Mouse (Mus musculus): Measurements from ENCODE around the gene Dnah3.

The Dnah3 gene

GRCm38 (mm10) chr7:119936321-119936720 lies 158.8 kb downstream of the Dnah3 start:
- peak; percentile 17 for DNase-seq

DNA sequence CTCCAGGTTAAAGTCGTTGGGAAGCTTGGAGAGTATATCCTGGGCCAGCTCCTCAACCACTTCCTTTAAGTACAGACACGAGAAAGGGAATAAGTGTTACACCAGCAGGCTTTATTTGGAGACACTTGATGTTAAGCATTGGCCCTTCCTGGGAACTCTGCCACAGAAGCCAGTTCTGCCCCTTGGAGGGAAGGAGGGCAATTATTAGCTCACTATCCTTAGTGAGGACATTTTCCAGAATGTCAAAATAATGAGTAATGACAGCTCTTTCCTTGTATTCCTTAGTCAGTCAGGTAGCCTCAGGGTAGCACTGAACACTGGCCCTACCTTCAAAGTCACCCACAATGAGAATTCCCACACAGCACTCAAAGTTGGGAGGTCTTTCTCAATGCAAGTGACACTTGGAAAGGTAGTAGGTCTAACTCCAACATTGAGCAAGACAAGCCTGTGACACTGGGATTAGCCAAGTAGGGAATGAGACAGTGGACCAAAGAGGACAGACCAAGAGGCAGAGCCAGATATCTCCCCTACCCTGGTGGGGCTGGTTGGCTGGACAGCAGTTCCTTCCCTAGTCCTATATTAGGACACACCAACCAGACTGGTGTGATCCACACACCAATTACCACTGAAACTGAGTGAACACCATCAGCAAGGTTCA lies 166.2 kb downstream of the Dnah3 start:
- DNase-seq: peak; percentile 80

DNA sequence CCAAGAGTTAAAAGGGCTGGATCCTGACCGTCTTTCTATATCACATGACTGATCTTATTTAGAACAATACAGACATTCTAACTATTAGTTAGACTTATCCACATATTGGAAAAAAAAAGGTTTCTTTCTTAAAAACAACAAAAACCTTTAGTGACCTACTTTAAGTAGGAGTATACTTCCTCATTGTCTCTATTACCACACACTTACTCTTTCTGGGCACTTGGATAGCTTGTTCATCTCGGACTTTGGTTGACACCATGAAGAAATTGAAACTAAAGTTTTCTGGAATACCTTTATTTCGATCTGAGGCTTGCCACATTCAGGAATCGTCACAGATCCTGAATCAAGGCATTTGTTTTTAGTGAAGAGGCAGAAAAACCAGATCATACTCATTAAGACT lies 174.0 kb downstream of the Dnah3 start:
- no peak for DNase-seq

DNA sequence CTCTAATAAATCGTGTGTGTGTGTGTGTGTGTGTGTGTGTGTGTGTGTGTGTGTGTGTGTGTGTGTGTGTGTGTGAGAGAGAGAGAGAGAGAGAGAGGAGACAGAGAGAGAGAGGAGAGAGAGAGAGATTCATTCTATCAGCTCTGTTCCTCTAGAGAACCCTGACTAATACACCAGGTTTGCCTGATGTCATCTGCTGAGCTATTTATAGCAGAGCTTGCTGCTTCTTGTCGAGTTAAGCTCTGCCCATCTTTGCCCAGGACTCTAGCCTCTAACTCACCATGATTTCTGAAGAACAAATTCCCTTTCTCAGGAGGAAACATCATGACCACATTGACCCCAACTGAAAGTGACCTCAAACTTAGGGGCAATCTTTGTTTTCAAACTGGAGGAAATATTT lies 174.6 kb downstream of the Dnah3 start:
- DNase-seq: peak; percentile 76

- DNase-seq: peak; percentile 75
These were observed 183.4 kb downstream of the Dnah3 start for GRCm38 (mm10) chr7:119911727-119912126.

GRCm38 (mm10) chr7:119906523-119907215 lies 188.4 kb downstream of the Dnah3 start:
- DNase-seq: no peak

DNA sequence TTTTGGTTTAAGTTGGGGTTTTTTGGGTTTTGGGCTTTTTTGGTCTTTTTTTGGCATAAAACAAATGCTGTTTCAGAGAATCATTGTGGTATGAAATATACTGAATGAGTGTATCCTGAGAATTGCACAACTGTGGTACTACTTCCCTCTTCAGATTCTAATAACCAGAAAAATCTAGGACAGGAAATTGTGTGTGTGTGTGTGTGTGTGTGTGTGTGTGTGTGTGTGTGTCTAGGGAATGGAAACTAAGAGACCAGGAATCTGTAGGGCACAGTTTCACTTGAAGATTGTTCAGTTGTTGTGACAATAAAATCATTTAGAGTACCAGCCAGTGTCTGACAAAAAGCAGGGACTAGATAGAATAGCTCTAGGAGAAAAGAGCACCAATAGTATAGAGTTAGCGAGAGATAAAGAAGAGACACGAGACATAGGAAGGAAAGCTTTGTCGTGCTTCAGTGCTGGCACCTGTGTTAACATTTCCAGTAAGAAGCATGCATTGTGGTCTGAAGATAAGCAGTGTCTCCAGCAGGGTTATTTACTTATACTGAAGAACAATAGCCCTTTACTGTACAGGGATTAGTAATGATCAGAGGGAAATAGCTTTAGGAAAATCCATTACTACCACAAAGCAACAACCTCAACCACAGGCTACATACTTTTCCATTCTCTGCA lies 195.6 kb downstream of the Dnah3 start:
- peak; percentile 68 for DNase-seq

- peak; percentile 52 for DNase-seq
These were observed 196.7 kb downstream of the Dnah3 start for GRCm38 (mm10) chr7:119898247-119898856.

GRCm38 (mm10) chr7:119897521-119898109 lies 197.5 kb downstream of the Dnah3 start:
- peak; percentile 69 for DNase-seq

DNA sequence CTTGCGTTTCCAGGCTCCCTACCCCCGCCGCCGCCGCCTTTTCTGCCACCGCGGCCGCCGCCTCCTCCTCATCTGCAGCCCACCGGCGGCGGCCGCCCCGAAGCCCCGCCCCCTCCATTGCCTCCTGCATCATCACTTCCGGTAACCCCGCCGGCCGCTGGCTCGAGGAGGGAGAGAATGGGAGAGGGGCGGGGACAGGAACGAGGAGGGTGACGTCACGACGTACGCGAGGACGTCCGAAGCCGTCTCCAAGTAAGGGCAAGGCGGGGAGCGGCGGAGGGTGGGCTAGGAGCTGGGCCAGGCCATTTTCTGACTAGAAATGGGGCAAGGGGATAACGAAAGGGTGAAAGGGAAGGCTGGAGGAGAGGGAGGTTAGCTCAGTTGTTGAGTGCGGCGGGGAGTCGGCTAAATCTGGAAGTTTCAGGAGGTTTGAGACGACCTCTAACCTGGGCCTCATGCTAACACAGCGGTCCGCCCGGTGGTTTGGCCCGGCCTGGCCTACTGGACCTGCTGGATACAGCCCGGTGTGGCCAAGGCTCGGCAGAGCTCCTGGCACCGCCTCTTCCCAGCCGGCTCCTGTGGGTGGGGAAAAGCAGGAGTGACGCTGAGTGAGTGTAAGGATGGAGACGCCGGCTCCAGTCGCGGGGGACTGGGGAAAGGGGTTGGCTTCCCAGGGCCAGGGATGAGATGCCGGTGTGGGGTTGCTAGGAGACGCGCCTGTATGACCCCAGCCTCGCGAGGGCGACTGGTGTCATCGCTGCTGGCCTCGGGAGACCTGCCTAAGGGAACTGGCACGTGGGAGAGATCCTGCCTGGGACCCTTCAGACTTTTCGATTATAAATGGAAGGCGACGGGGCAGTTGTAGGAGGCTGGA lies 199.2 kb downstream of the Dnah3 start, which contains the start of the genes Lyrm1 and Dcun1d3:
TSS of gene Lyrm1 (plus strand) at position 223 of the 874 bp plus-strand sequence.
TSS of gene Dcun1d3 (minus strand) at position 660 of the 874 bp plus-strand sequence.
- peak; percentile 100 for DNase-seq

DNA sequence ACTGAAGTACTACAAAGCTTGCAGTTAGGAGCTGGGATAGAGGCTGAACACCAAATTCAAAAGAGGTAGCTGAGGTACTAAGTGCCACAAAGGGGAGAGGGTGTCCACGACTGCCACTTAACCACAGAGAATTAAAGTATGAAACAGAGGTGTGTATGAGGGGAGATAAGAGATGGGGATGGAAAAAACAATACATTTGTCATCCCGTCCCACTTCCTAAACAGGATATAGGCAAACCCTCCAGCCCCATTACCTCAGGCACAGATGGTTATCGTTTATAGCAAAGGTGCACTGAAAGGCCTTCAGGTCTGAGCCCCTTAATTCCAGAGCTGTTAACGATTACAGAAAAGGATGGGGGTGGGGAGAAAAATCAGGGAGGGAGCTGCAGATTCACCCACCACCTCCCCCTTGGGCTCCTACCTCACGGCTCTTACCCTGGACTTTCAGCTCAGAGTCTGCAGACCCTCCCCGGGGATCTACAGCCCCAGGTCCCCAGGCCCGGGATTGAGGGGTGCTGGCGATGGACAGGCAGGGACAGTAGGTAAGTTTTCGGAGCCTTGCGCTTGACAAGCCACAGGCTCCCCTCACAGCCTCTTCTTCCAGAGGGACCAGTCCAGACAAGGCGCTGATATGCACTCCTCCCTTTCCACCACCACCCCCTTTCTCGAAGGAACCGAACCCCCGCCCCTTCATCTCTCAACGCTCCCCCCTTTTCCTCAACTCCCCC lies 200.1 kb downstream of the Dnah3 start:
- no peak for DNase-seq

DNA sequence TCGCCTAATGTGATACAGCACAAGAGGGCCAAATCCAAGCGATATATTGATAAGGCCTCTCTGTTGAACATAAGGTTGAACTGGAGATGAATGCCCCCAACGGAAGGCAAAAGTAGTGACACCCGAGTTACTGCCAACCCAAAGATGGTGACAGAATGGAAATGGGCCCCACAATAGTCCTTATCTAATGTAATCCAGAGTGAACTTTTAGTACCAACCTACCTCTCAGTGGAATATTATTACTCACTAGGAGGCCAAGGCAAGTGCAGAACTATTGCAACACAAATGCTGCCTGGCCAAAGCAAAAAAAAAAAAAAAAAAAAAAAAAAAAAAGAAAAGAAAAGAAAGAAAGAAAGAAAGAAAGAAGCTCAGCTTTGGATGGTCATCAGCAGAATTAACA lies 202.3 kb downstream of the Dnah3 start:
- peak; percentile 74 for DNase-seq

DNA sequence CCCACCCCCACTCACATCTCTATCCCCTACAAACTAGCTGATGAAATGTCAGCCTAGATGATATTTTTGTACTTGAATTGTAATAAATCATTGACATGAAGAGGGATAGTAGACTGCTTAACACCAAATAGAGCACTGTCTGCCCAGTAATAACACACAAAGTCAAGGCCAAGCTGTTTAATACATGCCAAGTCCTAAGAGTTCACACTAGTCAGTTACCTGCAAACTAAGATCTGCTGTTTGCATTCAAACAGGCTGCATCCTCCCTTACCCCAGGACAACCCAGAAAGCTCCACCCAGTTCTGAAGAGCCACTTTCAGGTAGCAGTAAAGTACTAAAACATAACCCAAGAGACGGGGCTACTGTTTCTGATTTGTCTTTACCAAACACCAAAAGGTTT lies 202.9 kb downstream of the Dnah3 start:
- DNase-seq: peak; percentile 34

GRCm38 (mm10) chr7:119887887-119888286 lies 207.2 kb downstream of the Dnah3 start:
- DNase-seq: no peak

DNA sequence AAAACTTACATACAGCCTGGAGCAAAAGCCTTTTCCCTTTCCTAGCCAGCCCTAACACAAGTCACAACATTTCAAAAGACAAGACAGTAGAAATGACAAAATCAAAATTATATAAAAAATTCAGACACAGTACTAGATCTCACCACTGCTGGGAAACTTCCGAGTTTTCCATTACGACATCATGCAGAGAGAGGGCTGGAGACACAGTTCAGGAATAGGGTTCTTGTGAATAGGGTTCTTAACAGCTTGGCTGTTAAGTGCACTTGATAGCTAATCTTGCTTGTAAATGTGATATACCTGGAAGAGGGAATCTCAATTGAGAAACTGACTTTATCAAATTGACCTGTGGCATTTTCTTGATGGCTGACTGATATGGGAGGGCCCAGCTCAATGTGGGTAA lies 213.9 kb downstream of the Dnah3 start:
- no peak for DNase-seq

DNA sequence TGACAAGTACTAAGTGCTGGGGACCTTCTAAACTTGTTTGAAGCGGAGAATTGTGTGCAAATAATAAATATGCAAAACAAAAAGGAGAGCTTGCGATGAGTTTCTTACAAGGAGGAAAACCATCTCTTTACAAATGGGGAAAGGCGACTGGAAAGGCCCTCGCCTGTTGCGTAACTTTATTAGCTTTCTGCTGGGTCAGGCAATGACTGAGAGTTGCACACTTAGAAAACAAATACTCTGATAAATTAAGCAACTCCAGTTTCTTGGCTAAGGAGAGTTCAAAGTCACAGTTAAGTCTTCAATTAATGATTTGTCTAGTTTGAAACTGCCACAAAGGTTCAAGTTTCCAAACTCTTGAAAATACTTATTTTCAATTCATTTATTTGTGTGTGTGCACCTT lies 214.7 kb downstream of the Dnah3 start:
- DNase-seq: no peak

DNA sequence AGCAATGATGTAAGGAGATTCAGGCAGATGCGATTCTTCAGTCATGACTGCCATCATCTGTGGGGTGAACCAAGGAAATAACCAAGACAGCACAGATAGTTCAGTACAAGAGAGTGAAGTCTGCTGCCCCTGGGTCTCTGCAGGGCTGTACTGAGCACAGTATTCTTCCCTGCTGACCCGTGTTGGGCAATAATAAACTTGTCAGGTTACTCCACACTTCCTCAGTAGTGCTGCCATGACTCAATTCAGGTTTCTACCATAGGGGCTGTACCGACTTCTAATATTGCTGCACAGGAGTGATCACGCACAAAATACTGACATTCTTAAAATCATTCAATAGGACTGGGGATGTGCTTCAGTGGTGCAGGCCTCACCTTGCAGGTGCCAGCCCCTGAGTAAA lies 215.9 kb downstream of the Dnah3 start:
- no peak for DNase-seq

DNA sequence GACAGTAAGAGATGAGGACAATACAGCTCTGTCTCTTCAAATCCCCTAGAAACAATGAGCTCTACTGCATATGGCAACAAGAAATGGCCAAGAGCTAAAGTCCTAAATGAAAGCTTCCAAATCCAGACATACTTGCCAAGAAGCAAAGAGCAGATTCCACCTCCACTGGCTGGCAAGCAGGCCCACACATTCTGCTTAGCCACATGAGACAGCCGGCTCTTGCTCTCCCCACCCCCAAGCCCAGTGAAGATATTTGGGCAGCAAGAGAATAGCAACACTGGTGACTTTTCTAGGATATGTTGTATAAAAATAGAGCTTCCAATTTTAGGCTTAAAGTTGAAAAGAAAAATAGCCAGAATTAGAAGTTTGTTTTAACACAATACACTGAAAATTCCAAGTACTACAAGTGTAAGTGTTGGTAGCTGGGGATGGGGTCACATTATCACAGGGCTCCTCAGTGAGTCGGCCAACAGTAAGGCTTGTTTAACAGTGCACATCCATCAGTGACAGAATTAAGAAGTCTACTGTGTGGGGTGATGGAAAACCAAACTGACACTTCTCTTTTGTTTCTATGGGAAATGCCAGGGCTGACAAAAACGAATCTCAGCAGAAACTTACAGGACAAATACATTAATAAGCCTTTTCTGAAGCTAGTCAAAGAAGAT lies 219.2 kb downstream of the Dnah3 start:
- DNase-seq: peak; percentile 92

DNA sequence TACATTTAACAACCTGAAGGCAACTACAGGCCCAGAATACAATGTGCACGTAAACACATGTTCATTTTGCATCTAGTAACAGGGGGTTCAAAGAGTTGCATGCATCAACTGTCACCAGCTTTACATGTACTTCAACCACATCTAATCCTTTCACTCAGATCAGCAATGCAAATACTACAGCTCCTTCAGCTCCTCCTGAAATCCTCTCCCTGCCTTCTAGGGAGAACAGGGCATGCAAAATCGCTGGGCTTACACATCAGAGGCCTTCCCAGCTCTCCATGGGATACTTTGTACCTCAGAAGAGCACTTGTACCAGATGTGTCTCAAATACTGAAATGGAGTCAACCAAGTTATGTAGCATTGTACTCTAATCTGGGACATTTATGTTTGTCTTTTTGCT lies 222.0 kb downstream of the Dnah3 start:
- no peak for DNase-seq
